Mouse (Mus musculus) cerebellum, postnatal 36 days (tissue): ENCODE data around the gene Ggnbp2.

Experiments
- DNase-seq, 2 experiments: peaks; one replicate each; pipeline ENCODE4 v3.0.0; 2021 to 2022; ENCODE audit warnings: mixed read lengths in 2 of 2

The Ggnbp2 gene

DNA sequence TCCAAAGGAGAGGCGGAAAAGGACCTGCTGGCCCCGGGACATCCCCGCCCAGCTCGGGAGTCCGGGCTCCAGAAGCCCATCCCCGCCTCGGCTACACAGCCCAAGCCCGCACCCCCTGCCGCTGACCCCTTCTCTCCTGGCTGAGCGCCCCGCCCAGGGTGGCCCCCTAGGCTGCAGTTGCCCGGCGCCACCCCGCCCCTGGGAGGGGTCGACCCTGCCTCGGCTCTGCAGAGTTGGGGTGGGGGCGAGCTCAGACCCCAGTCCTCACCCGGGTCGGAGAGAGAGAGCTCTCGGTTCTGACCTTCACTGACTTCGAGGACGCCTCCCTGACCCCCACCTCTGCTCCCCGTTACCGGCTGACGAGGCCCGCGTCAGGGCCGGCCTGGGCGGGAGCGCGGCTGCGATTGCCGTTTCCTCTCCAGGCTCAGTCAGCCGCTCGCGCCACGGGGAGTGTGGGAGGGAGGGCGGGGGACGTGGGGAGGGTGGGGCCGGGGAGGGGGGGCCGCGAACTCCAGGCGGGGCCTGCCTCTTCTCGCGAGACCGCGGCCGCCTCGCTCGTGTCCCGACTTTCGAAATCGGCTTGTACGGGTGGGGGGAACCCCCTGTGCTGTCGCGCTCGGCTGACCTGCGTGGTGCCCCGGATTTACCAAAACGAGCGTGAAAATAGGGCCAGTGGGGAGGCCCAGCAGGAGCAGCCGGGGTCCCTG, at the start of gene Ggnbp2:
Ggnbp2 (minus strand) TSS at position 481 of the 707 bp plus-strand sequence.
- peak; percentile 87 to 91 for DNase-seq

- DNase-seq, result no peak
Observed at GRCm38 (mm10) chr11:84919951-84920350, 49.3 kb upstream of the Ggnbp2 start.

DNA sequence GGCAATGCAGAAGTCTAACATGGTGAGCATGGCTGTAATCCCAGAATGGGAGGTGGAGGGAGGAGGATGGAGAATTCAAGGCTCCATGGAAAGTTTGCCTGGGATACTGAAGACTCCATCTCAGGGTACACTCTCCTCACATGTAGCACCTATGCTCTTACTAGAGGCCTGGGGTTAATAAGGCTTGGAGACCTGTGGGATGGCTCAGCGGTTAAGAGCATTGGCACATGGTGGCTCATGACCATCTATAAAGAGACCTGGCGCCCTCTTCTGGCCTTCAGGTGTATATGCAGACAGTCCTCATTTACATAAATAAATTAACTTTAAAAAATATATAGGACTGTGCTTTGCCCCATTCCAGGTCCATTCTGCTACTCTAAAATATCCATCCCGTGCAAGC, 48.7 kb upstream of the Ggnbp2 start:
- peak; percentile 30 to 37 for DNase-seq

DNA sequence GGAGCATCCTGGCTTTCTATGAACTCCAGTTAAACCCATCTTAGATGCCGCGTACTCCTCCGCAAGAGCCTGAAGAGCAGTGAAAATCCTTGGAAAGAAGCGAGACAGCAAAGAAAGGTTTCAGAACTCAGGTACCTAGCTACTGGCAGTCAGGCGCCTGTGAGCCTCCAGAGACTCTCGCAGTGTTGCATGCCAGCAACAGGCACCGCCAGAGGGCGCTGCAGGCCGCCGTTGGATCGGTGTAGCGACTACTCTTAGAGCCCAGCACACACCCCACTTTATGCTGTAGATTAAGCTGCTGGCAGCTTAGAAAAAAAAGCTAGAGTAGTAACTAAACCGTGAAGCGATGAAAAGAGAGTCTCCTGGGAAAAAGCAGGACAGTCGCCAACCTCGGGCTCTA, 47.8 kb upstream of the Ggnbp2 start:
- peak; percentile 96 to 98 for DNase-seq

DNA sequence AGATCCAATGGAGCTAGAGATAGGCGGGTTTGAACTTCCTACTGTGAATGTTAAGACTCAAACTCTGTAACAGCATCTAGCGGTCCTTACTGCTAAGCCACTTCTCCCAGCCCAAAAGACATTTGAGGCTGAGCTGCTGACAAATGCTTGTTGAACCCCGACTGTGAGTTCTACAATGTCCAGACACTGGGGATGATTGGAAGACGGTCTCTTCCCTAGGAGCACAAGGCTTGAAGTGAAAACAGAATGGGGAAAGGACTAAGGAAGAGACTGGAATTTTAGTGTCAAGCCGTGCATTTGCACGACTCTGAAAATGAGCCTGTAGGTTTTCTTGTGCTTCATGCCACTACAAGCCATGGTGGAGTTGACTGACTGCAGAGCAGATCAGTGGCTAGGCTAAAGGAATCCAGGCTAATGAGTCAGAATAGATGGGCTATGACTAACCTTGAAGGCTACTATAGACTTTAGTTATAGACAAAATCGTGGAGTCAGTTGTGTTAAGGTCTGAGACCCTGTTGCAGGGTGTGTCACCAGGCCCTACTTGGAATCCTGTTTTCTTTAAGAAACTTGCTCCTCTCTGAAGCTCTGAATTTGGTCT, 46.2 kb upstream of the Ggnbp2 start:
- no peak for DNase-seq

DNA sequence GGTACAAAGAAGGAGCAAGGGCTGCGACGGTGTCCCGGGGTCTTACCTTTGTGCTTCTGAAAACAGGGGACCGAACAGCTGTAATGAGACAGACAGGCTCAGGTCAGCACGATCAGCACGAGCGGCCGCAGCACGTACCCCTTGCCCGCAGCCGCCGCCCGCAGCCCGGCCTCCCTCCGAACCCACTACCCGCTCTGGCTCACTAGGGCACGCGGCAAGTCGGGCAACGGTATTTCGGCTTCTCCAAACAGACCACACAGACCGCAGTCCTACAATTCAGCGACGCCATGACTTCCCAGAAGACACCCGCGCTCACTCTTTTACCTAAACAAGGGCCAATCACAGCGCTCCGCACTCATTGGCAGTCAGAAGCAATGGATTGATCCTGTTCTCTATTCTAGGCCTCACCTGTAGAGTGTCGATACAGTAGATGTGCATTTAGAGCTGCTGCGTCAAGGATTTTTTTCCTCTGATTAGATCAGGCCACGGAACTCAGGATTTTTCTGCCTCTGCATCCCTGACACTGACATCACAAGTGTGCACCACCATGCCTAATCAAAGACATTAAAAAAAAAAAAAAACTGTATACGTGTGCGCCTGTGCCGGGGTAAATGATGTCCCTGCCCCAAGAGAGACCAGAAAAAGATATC, 45.6 kb upstream of the Ggnbp2 start, which contains the start of gene Znhit3:
Znhit3 (minus strand) TSS at position 314 of the 650 bp plus-strand sequence.
- DNase-seq, result peak; percentile 78 to 93

- no peak for DNase-seq
Observed at GRCm38 (mm10) chr11:84914673-84915072, 44.1 kb upstream of the Ggnbp2 start.

- DNase-seq, result no peak
Observed at GRCm38 (mm10) chr11:84910411-84910810, 39.8 kb upstream of the Ggnbp2 start.

GRCm38 (mm10) chr11:84908480-84908879, 37.9 kb upstream of the Ggnbp2 start:
- DNase-seq, result no peak

DNA sequence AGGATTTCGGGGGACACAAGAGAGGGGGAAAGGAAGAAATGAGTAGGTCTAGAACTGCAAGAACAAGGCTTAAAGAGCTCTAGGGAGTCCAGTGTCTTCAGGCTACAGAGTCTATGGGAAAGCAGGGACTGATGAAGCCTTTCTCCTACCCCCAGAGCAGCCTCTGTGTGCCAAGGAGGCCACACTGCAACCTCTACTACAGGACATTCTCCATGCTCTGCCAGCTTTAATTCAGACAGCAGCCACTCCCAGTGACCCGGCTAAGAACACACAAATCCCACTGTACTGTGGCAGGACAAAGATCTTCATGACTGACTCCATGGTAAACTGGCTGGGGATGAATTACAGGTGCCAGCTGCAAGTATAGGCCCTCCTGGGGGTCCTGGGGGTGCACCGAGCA, 36.5 kb upstream of the Ggnbp2 start:
- no peak for DNase-seq

GRCm38 (mm10) chr11:84904597-84905144, 34.1 kb upstream of the Ggnbp2 start:
- DNase-seq, result no peak

DNA sequence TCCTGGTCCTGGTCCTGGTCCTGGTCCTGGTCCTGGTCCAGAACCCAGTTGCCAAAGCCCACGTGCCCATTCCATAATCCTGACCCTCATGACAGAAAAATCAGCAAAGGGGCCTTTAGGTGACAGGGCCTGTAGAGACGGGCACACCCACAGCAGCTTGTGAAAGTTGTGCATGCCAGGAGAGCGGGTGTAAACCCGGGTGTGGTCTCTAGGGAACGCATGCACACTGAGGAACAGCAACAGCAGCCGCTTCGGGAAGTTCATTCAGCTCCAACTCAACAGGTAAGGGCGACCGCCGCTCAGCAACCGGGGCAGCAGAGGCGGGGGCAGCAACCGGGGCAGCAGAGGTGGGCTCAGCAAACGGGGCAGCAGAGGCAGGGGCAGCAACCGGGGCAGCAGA, 22.5 kb upstream of the Ggnbp2 start:
- DNase-seq, result no peak

- DNase-seq, result no peak
Observed at GRCm38 (mm10) chr11:84891705-84892104, 21.1 kb upstream of the Ggnbp2 start.

DNA sequence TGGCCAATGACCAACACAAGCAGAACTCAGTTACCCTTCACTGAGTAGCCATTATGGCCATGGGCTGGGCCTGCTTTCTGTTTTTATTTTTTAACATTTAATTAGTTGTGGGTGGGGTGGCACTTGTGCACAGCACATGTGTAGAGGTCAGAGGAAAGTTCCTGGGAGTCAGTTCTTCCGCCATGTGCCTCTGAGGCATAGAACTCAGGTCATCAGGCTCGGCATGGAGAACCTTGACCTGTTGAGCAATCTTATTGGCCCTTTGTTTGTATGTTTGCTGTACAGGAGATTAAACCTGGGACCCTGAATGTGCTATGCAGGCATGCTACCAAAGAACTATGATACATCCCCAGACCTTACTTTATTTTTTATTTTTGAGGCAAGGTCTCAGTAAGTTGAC, 18.9 kb upstream of the Ggnbp2 start:
- DNase-seq, result no peak

- no peak for DNase-seq
Observed at GRCm38 (mm10) chr11:84888025-84888424, 17.4 kb upstream of the Ggnbp2 start.

GRCm38 (mm10) chr11:84886767-84887511, 16.3 kb upstream of the Ggnbp2 start:
- no peak for DNase-seq

DNA sequence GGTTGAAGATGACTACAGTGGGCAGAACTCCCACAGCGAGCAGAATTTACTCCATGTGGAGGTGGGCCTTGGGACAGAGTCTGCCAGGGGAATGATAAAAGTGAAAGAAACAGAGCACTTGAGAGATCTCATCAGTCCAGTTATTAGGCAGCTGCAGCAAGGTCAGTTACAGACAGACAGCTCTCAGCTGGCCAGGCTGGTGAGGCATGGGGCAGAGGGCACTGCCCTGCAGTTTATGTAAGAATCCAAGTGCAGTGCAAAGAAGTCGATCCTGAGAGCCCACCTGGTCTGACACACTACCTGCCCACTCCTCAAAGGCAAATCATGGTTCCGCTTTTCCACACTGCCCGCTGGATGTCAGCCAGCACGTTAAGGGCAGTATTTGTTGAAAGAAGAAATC, 15.6 kb upstream of the Ggnbp2 start:
- no peak for DNase-seq

DNA sequence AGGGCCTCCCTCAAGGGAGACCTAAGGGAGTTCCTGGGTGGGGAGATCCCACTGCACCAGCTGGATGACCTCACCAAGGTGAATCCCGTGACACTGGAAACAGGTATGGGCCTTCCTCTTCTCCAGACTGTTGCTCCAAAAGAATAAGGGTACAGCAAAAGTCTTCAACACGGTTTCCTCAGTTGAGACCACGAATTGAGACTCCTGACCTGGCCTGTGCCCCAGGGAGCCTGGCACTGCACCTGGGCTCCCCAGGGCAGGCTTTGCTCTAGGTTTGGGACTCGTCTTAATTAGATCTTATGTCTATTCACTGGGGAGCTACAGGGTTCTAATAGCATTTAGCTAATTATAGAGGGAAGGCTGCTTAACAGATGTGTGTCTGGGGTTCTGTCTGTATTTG, 14.6 kb upstream of the Ggnbp2 start:
- no peak for DNase-seq

DNA sequence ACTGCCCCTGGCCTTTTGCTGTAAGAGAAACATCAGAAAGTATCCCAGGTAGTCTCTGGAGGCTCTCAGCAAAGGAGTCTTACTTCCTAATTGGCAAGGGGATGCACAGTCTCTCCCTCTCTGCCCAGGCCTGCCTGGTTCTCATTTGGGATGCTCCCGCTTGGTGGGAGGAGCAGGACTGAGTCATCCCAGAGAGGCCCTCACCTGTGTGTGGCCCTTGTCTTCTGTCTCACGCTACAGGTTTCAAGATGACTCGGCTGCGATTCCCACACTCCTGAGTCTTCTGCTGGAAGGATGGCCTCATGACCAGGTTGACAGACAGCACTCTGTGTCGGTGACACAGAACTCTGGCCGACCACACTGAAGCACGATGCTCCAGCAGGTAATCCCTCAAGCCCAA, 11.7 kb upstream of the Ggnbp2 start:
- no peak for DNase-seq

GRCm38 (mm10) chr11:84880971-84881370, 10.4 kb upstream of the Ggnbp2 start:
- DNase-seq, result no peak

DNA sequence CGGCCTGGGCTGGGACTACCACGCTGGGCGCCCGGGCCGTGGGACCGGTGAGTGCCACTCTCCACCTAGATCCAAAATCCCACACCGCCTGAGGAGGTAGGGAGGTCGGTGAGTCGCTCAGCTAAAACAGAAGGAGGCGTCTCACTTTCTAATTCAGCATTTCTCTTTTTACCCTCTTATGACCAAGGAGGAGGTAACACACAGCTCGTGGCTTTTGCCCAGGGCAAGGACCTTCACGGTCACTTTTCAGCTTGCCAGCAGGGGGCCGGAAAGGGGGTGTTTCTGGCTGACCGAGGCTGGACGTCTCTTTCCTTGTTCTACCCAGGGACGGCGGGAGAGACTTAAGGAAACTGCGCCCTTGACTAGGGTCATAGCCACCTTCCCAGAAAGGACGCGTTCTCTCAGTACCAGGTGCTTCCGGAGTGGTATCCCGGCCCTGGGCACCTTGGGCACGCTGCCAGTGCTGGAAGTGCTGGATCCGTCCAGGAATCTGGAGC, 9.9 kb upstream of the Ggnbp2 start:
- DNase-seq, result peak; percentile 48 to 55

GRCm38 (mm10) chr11:84879772-84880464, 9.3 kb upstream of the Ggnbp2 start, which contains the start of the genes Myo19 and Pigw:
Gene Myo19 (plus strand): TSS chr11:84880148.
Gene Pigw (minus strand): TSS chr11:84880285.
- peak; percentile 76 to 86 for DNase-seq
